Mouse (Mus musculus) midbrain, embryonic 14.5 days (tissue): ENCODE measurements around the gene Dnajc22. TPM values are rescaled to one million over a fixed set of nuclear protein-coding genes. Genes with fewer than 3 reads are reported as not detected.

Experiments
- ATAC-seq: fragments of 200-750 bp; cut with Nextera tagmentation; 2 replicates; pipeline ENCODE4 v1.8.0; 2017; ENCODE audit warnings: moderate number of reproducible peaks, moderate library complexity; ENCODE audit not compliant: low FRiP score, low TSS enrichment
- DNase-seq: peaks from one replicate; pipeline ENCODE4 v3.0.0-alpha.2; 2015
- H3K27ac ChIP-seq: fragments of 300-500 bp; sonication (generic); replicated peaks from 2 replicates; pipeline ENCODE4 v1.5.1; 2014; ENCODE audit warnings: mild to moderate bottlenecking, low read depth, low read length, moderate library complexity
- H3K27me3 ChIP-seq: fragments of 300-500 bp; sonication (generic); 2 replicates; pipeline ENCODE4 v1.6.1; 2014; ENCODE audit warnings: low read length, control low read depth, mixed read lengths; ENCODE audit not compliant: control insufficient read depth, insufficient read depth
- H3K36me3 ChIP-seq: fragments of 300-500 bp; sonication (generic); 2 replicates; pipeline ENCODE4 v1.6.1; 2014; ENCODE audit warnings: low read length, control low read depth; ENCODE audit not compliant: control insufficient read depth, insufficient read depth
- H3K4me1 ChIP-seq: fragments of 300-500 bp; sonication (generic); 2 replicates; pipeline ENCODE4 v1.6.1; 2014; ENCODE audit warnings: mild to moderate bottlenecking, antibody characterized with exemption, low read length, control low read depth; ENCODE audit not compliant: control insufficient read depth, insufficient read depth
- H3K4me2 ChIP-seq: fragments of 300-500 bp; sonication (generic); 2 replicates; pipeline ENCODE4 v1.6.1; 2014; ENCODE audit warnings: mild to moderate bottlenecking, low read length, moderate library complexity
- H3K4me3 ChIP-seq: fragments of 300-500 bp; sonication (generic); replicated peaks from 2 replicates; pipeline ENCODE4 v1.5.1; 2014; ENCODE audit warnings: low read depth, low read length
- H3K9ac ChIP-seq: fragments of 300-500 bp; sonication (generic); replicated peaks from 2 replicates; pipeline ENCODE4 v1.6.1; 2014; ENCODE audit warnings: mild to moderate bottlenecking, low read length, moderate library complexity
- H3K9me3 ChIP-seq: fragments of 300-500 bp; sonication (generic); 2 replicates; pipeline ENCODE4 v1.6.1; 2016; ENCODE audit warnings: low read length, control low read depth, mixed read lengths; ENCODE audit not compliant: control insufficient read depth
- WGBS: fragments of 180-500 bp; shearing (Covaris S2); extraction: QIAGEN DNeasy Blood & Tissue Kit; methylation state at CpG from one replicate; pipeline ENCODE4 v1.1.7; 2014; 5-methylcytosine and 5-hydroxymethylcytosine counted together
- polyA plus RNA-seq: library from polyadenylated mRNA; unstranded; fragments of >200 nt; fragmentation: Nextera tagmentation; extraction: Ambion mirVana; gene quantifications from 2 replicates; pipeline ENCODE4 v1.2.1, GENCODE M21; 2014

Dnajc22 gene
- polyA plus RNA-seq, 1 experiment from 2014 or later, result 0.71 TPM

DNA sequence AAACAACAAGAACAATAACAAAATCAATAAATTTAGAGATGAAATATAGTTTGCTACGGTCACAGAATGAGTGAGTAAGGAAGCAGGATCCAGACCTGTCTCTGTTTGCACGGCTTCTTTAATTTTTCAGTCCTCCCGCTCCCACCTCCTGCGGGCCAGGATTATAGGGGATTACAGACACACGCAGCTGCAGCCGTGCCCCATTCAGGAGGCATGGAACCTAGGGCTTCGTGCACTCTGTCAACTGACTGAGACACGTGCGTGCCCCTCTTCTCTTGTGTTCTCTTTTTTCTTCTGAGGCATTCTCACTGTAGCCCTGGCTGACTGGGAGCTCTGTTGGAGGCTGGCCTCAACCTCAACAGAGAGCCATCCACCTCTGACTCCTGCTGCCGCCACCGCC, 36.5 kb downstream of the Dnajc22 start:
- no peaks in the 10 kb centered on the region for H3K27me3 ChIP-seq
- no peak for ATAC-seq
- DNase-seq, result peak; percentile 64
- WGBS, result 26% methylated on average over 11 of the region's 11 CpGs
- H3K9ac ChIP-seq, result no peak overlapping the region
- peak overlapping the region; percentile 25 for H3K4me2 ChIP-seq
- no peaks in the 10 kb centered on the region for H3K36me3 ChIP-seq
- peaks cover 18% of the 10 kb centered on the region for H3K4me1 ChIP-seq
- no peak overlapping the region for H3K27ac ChIP-seq
- H3K9me3 ChIP-seq, result no peaks in the 10 kb centered on the region
- H3K4me3 ChIP-seq, result 0 out of 2 replicates have a peak overlapping the region, but pooled peaks have one; percentile 10

DNA sequence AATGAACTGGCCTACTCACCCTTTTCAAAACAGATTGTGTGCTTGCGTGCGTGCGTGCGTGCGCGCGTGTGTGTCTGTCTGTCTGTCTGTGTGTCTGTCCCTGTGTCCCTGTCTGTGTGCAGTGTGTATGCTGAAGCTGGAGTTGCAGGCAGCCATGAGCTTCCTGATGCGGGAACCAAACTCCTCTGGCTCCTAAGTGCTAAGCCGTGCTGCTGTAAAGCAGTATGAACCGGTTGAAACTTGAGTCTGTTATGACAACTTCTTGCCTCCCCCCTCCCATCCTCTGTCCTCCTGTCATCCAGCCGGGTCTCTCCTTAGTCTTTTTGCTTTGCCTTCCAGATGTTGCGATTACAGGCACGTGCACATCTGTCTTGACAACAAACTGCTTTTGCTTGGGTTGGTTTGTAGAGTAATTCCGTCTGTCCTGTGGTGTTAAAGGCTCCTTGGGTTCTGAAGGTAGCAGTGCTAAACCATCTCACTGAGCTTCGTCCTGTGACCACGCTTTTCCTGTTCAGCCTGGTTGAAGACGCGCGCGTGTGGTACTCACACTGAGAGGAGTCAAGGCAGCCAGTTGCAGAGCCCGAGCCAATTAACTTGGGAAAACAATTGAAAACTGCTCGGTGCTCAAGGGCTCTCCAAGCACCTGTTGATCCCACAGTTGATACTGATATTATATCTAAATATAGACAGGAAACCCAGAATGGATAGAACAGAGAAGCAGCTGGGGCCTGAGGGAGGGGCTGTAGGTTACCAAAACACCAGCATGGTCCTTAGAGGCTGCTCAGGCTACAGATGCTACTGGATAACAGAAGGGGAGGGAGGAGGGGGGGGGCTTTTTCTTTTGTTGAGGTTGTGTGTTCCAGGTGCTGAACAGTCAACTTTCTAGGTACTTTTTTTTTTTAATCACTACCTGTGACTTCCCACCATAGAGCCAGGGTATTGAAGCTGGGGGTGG, 37.3 kb downstream of the Dnajc22 start:
- Histone ChIP-seq H3K4me2 (peak overlapping the region; percentile 25), H3K9ac (no peak overlapping the region), H3K27me3 (no peaks in the 10 kb centered on the region), H3K9me3 (no peaks in the 10 kb centered on the region), H3K27ac (no peak overlapping the region), H3K4me3 (no peak overlapping the region), H3K36me3 (no peaks in the 10 kb centered on the region), H3K4me1 (peaks cover 18% of the 10 kb centered on the region)
- DNase-seq (no peak), ATAC-seq (no peak)
- WGBS, result 74% methylated on average over 22 of the region's 22 CpGs

DNA sequence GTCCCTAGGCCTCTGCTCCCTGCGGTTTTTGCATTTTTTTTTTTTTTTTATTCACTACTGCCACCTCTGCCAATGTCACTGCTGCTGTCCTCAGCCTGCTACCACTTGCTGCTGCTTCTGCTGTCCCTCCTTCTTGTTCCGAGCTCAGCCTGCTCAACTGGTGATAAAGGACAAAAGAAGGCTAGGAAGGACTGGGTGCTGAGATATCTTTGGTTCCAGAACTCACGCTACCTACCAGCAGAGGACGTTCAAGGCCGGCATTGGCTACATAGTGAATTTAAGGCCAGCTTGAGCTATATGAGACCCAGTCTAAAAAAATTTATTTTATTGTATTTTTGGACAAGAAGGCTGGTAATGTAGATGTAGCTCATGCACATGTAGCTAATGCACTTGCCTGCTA, 45.4 kb downstream of the Dnajc22 start:
- Histone ChIP-seq H3K27ac (no peak overlapping the region), H3K36me3 (no peaks in the 10 kb centered on the region), H3K4me3 (no peak overlapping the region), H3K4me2 (no peak overlapping the region), H3K9me3 (no peaks in the 10 kb centered on the region; the same call in 1 of the 2 replicates), H3K4me1 (no peaks in the 10 kb centered on the region), H3K27me3 (no peaks in the 10 kb centered on the region), H3K9ac (no peak overlapping the region)
- WGBS, result 90% methylated on average over 5 of the region's 5 CpGs
- ATAC-seq (no peak), DNase-seq (no peak)

DNA sequence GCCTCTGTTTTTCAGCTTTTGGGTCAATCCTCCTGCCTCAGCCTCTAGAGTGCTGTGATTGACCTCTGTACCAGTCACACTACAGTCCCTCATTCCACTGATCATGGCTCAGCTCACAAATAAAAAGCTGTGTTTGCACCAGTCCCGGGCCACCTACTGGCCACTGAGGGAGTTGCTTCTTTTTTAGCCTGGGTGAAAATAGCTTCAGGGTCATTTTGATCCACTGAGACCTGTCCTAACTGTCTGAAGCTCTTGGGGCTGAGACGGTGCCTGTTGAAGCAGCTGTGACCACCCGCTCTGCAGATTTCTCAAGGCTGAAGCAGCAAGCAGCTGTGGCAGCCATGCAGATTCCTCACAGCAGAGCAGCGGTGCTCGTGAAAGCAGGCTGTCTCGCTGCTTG, 46.7 kb downstream of the Dnajc22 start:
- Histone ChIP-seq H3K9me3 (no peaks in the 10 kb centered on the region; the same call in 1 of the 2 replicates), H3K4me1 (no peaks in the 10 kb centered on the region), H3K4me3 (no peak overlapping the region), H3K9ac (no peak overlapping the region), H3K27me3 (no peaks in the 10 kb centered on the region), H3K36me3 (no peaks in the 10 kb centered on the region), H3K4me2 (no peak overlapping the region), H3K27ac (no peak overlapping the region)
- 46% methylated on average over 6 of the region's 6 CpGs for WGBS
- DNase-seq (peak; percentile 78), ATAC-seq (no peak)

DNA sequence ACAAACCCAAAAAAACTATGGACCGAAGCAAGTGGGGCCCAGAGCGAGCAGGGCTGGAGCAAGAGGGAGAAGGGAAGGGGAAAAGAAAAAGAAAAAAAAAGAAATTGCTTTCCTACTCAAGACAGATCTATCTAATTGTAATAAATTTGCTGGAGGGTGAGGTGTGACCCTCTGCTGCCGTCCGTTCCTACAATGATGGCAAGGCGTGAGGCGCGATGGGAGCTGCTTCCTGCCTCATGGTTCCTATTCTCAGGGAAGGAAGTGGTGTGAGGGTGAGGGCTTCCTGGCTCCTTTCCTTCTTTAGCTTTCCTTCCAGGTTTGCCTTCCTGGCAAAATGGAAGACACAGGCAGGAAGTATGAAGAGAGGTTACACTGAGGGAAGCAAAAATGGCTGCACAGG, 57.5 kb downstream of the Dnajc22 start:
- no peak for DNase-seq
- no peak overlapping the region for H3K27ac ChIP-seq
- H3K4me1 ChIP-seq, result no peaks in the 10 kb centered on the region
- no peaks in the 10 kb centered on the region for H3K27me3 ChIP-seq
- H3K9me3 ChIP-seq, result no peaks in the 10 kb centered on the region
- no peak for ATAC-seq
- H3K9ac ChIP-seq, result no peak overlapping the region
- 91% methylated on average over 7 of the region's 7 CpGs for WGBS
- no peak overlapping the region for H3K4me2 ChIP-seq
- no peak overlapping the region for H3K4me3 ChIP-seq
- peaks cover 40% of the 10 kb centered on the region for H3K36me3 ChIP-seq

DNA sequence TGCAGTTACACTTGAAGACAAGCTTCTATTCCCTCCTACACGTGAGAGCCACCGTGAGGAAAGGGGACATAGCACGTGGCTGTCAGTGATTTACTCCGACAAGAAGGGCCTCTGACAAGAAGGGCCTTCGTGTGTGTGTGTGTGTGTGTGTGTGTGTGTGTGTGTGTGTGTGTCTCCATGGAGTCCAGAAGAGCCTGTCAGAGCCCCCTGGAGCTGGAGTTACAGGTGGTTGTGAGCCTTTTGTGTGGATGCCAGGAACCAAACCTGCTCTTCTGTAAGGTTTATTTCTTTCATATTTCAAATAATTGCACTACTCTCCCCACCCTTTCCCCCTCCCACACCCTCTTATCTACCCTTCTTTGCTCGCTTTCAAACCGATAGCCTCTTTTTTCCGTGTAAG, 58.4 kb downstream of the Dnajc22 start:
- 88% methylated on average over 8 of the region's 8 CpGs for WGBS
- H3K9me3 ChIP-seq, result no peaks in the 10 kb centered on the region
- no peak overlapping the region for H3K27ac ChIP-seq
- DNase-seq (no peak), ATAC-seq (no peak)
- H3K4me3 ChIP-seq, result no peak overlapping the region
- H3K4me2 ChIP-seq, result no peak overlapping the region
- H3K36me3 ChIP-seq, result peaks cover 34% of the 10 kb centered on the region
- no peaks in the 10 kb centered on the region for H3K27me3 ChIP-seq
- H3K4me1 ChIP-seq, result no peaks in the 10 kb centered on the region
- H3K9ac ChIP-seq, result no peak overlapping the region

DNA sequence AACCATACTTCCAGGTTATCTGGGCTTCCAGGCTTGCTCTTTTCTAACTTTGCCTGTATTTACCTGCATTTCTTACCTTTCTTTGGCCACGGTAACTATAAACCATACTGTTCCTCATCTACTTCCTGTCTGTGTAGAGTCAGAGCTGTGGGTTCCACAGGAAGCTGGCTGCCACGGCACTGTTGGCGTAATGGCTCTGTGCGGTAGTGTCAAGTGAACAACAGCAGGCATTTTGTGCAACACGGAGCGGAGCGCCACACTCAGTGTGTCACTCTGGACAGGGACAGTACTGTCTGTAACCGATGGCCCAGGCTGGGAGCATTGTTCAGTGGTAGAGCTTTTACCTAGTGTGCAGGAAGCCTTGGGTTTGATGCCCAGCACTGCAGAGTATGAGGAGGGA, 60.5 kb downstream of the Dnajc22 start:
- Histone ChIP-seq H3K4me3 (no peak overlapping the region), H3K9ac (no peak overlapping the region), H3K9me3 (no peaks in the 10 kb centered on the region), H3K36me3 (peaks cover 24% of the 10 kb centered on the region), H3K4me2 (no peak overlapping the region), H3K27ac (no peak overlapping the region), H3K27me3 (no peaks in the 10 kb centered on the region), H3K4me1 (no peaks in the 10 kb centered on the region)
- DNase-seq, result no peak
- ATAC-seq, result no peak
- 98% methylated on average over 8 of the region's 8 CpGs for WGBS
